Mouse (Mus musculus): ENCODE results near the gene Pxk. TPM values are rescaled to one million over a fixed set of nuclear protein-coding genes. Genes with fewer than 3 reads are reported as not detected.
A peak's percentile ranks its signal among the peaks of the same experiment; 100 is the strongest.
"Not testable (repeated sequence)": the region's sequence is repeated elsewhere in the genome, so short reads cannot be mapped to it uniquely, and the experiment has no call there.

Pxk gene
- polyA plus RNA-seq, 1 experiment from 2014 or later, result 62.0 TPM

DNA sequence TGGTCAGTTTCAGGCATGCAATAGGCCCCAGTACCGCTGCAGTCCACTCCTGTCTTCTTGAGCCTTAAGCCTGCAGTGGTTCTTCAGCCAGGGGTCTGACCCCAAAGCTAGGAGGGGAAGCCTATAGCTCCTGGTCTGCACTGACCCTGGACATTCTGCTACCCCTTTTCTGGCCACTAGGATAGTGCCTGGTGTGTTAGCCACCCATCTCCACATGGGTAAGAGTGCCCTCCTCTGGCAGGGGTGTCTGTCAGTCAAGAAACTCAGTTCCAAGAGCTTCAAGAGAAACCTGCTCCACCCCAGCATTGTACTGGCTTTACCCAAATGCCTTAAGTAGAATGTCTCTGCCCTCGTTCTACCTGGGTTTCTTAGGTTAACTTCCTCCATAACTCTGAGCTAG lies 63.8 kb downstream of the Pxk start:
- Histone ChIP-seq H3K27ac (ENCODE audit: low read depth, low read length) (no peak overlapping the region), H3K4me2 (replicated peaks; ENCODE audit: low read depth) (no peak overlapping the region), H3K36me3 (ENCODE audit: control insufficient read depth, insufficient read depth) (peaks cover 68% of the 10 kb centered on the region), H3K4me1 (replicated peaks; ENCODE audit: control insufficient read depth, insufficient read depth, low read length) (no peaks in the 10 kb centered on the region), H3K27me3 (replicated peaks; ENCODE audit: control insufficient read depth, insufficient read depth, low read length) (no peaks in the 10 kb centered on the region), H3K9me3 (ENCODE audit: control insufficient read depth) (no peaks in the 10 kb centered on the region), H3K4me3 (ENCODE audit: low read depth, low read length) (no peak overlapping the region), H3K9ac (ENCODE audit: low read depth, low read length) (no peak overlapping the region)
- 0 out of 2 replicates have a peak, but pooled peaks have one; percentile 17 for ATAC-seq
- peak; percentile 75 for TF ChIP-seq CTCF (IDR thresholded peaks at IDR 0.05; ENCODE audit: low read depth)
- 88% methylated on average over 2 of the region's 2 CpGs for WGBS

DNA sequence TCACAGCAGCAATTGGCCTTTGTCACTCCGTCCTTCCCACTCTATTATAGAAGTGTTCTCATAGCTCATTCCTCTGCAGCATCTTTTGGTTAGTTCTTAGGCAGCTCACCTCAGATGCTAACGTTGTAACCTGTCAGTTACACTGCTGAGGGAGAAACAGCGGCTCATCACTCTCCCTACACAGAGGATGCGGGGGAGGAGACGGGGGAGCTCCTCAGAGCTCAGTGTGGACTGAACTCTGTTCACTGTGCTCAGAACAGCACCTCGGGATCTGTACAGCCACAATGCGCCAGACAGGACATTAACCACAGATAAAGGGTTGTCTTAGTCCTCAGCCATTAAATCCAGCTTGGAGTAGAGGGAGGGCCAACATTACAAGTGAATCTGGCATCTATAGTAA lies 66.5 kb downstream of the Pxk start:
- H3K27me3 ChIP-seq (replicated peaks; ENCODE audit: control insufficient read depth, insufficient read depth, low read length), result no peaks in the 10 kb centered on the region
- no peak overlapping the region for H3K27ac ChIP-seq (ENCODE audit: low read depth, low read length)
- 82% methylated on average over 7 of the region's 7 CpGs for WGBS
- H3K4me3 ChIP-seq (ENCODE audit: low read depth, low read length), result no peak overlapping the region
- no peak for TF ChIP-seq CTCF (IDR thresholded peaks at IDR 0.05; ENCODE audit: low read depth)
- H3K4me2 ChIP-seq (replicated peaks; ENCODE audit: low read depth), result no peak overlapping the region
- H3K4me1 ChIP-seq (replicated peaks; ENCODE audit: control insufficient read depth, insufficient read depth, low read length), result no peaks in the 10 kb centered on the region
- no peaks in the 10 kb centered on the region for H3K9me3 ChIP-seq (ENCODE audit: control insufficient read depth)
- H3K36me3 ChIP-seq (ENCODE audit: control insufficient read depth, insufficient read depth), result peaks cover 84% of the 10 kb centered on the region
- no peak overlapping the region for H3K9ac ChIP-seq (ENCODE audit: low read depth, low read length)
- ATAC-seq, result no peak

- H3K4me3 ChIP-seq (ENCODE audit: low read depth, low read length), result peak within 1 kb of the TSS; percentile 68
- H3K27me3 ChIP-seq (replicated peaks; ENCODE audit: control insufficient read depth, insufficient read depth, low read length), result no peaks in the 10 kb centered on the region
- peak; percentile 98 for ATAC-seq
- 1% methylated on average over 64 of the region's 64 CpGs for WGBS
- H3K4me1 ChIP-seq (replicated peaks; ENCODE audit: control insufficient read depth, insufficient read depth, low read length), result peaks cover 5% of the 10 kb centered on the region; the same call in 1 of the 2 replicates
- H3K4me2 ChIP-seq (replicated peaks; ENCODE audit: low read depth), result peak within 1 kb of the TSS; percentile 77
- H3K27ac ChIP-seq (ENCODE audit: low read depth, low read length), result peak within 1 kb of the TSS; percentile 81
- peak within 1 kb of the TSS; percentile 81 for H3K9ac ChIP-seq (ENCODE audit: low read depth, low read length)
- TF ChIP-seq CTCF (IDR thresholded peaks at IDR 0.05; ENCODE audit: low read depth), result peak; percentile 49
- H3K36me3 ChIP-seq (ENCODE audit: control insufficient read depth, insufficient read depth), result peaks cover 29% of the 10 kb centered on the region
- H3K9me3 ChIP-seq (ENCODE audit: control insufficient read depth), result no peaks in the 10 kb centered on the region
These were observed 74.7 kb downstream of the Pxk start, which contains the start of gene Pdhb for GRCm38 (mm10) chr14:8172507-8173410. Gene Pdhb (minus strand): TSS chr14:8173025.

DNA sequence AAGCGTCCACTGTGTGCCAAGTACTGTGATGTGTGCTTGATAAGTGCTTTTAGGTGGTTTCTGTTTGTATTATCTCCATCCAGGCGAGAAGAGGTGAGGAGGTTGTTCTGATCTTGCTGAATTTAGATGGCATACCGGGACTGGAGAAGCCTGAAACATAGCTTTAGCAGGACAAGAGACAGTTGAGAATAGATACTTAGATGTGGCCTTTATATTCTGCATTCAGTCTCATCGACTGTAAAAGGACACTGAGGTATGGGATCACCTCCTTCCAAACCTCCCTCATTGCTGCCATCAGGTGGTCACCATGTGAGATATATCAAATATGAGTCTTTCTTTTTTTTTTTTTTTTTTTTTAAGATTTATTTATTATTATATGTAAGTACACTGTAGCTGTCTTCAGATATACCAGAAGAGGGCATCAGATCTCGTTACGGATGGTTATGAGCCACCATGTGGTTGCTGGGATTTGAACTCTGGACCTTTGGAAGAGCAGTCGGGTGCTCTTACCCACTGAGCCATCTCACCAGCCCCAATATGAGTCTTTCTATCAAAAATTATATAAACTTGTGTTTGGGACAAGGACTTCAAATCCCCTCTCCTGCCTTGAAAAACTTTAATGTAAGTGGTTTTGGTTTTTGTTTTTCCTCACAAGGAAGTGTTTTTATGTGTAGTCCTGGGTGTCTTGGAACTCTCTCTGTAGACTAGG lies 75.7 kb downstream of the Pxk start:
- 15% methylated on average over 5 of the region's 7 CpGs for WGBS
- not testable (repeated sequence) for H3K9me3 ChIP-seq (ENCODE audit: control insufficient read depth); H3K27me3 ChIP-seq (replicated peaks; ENCODE audit: control insufficient read depth, insufficient read depth, low read length); ATAC-seq; H3K4me1 ChIP-seq (replicated peaks; ENCODE audit: control insufficient read depth, insufficient read depth, low read length)
- peaks cover 21% of the 10 kb centered on the region for H3K36me3 ChIP-seq (ENCODE audit: control insufficient read depth, insufficient read depth)
- 0 out of 2 replicates have a peak overlapping the region, but pooled peaks have one; percentile 22 for H3K9ac ChIP-seq (ENCODE audit: low read depth, low read length)
- peak; percentile 49 for TF ChIP-seq CTCF (IDR thresholded peaks at IDR 0.05; ENCODE audit: low read depth)
- peak overlapping the region; percentile 77 for H3K4me2 ChIP-seq (replicated peaks; ENCODE audit: low read depth)
- H3K27ac ChIP-seq (ENCODE audit: low read depth, low read length), result peak overlapping the region; percentile 71
- peak overlapping the region; percentile 68 for H3K4me3 ChIP-seq (ENCODE audit: low read depth, low read length)

GRCm38 (mm10) chr14:8174634-8175033 lies 76.6 kb downstream of the Pxk start:
- peaks cover 11% of the 10 kb centered on the region for H3K36me3 ChIP-seq (ENCODE audit: control insufficient read depth, insufficient read depth)
- no peak overlapping the region for H3K4me3 ChIP-seq (ENCODE audit: low read depth, low read length)
- H3K9me3 ChIP-seq (ENCODE audit: control insufficient read depth), result no peaks in the 10 kb centered on the region
- TF ChIP-seq CTCF (IDR thresholded peaks at IDR 0.05; ENCODE audit: low read depth), result no peak
- 51% methylated on average over 5 of the region's 5 CpGs for WGBS
- ATAC-seq, result no peak
- H3K4me2 ChIP-seq (replicated peaks; ENCODE audit: low read depth), result no peak overlapping the region
- peaks cover 5% of the 10 kb centered on the region; the same call in 1 of the 2 replicates for H3K4me1 ChIP-seq (replicated peaks; ENCODE audit: control insufficient read depth, insufficient read depth, low read length)
- H3K9ac ChIP-seq (ENCODE audit: low read depth, low read length), result no peak overlapping the region
- H3K27ac ChIP-seq (ENCODE audit: low read depth, low read length), result peak overlapping the region; percentile 41; the same call in 1 of the 2 replicates
- no peaks in the 10 kb centered on the region for H3K27me3 ChIP-seq (replicated peaks; ENCODE audit: control insufficient read depth, insufficient read depth, low read length)

- TF ChIP-seq CTCF (IDR thresholded peaks at IDR 0.05; ENCODE audit: low read depth), result no peak
These were observed 78.2 kb downstream of the Pxk start for GRCm38 (mm10) chr14:8176251-8176650.

More at GRCm38 (mm10) chr14:8176251-8176650, 78.2 kb downstream of the Pxk start:
- 41% methylated on average over 5 of the region's 5 CpGs for WGBS
- no peaks in the 10 kb centered on the region for H3K9me3 ChIP-seq (ENCODE audit: control insufficient read depth)
- peaks cover 5% of the 10 kb centered on the region; the same call in 1 of the 2 replicates for H3K4me1 ChIP-seq (replicated peaks; ENCODE audit: control insufficient read depth, insufficient read depth, low read length)
- no peak overlapping the region for H3K9ac ChIP-seq (ENCODE audit: low read depth, low read length)
- H3K4me2 ChIP-seq (replicated peaks; ENCODE audit: low read depth), result no peak overlapping the region
- no peak overlapping the region for H3K27ac ChIP-seq (ENCODE audit: low read depth, low read length)
- no peaks in the 10 kb centered on the region for H3K36me3 ChIP-seq (ENCODE audit: control insufficient read depth, insufficient read depth)
- ATAC-seq, result no peak
- no peaks in the 10 kb centered on the region for H3K27me3 ChIP-seq (replicated peaks; ENCODE audit: control insufficient read depth, insufficient read depth, low read length)
- no peak overlapping the region for H3K4me3 ChIP-seq (ENCODE audit: low read depth, low read length)

Data from intestine, postnatal 0 days (tissue).